In genomic region chr8:115066550-115067058, GRCm38 (mm10) we compare ENCODE assay signal across 13 mouse cellular contexts.
"Had no signal": no experiment of that assay in that cellular context is flagged by ENCODE, and none has a peak within 500 bp of the region (broad histone marks: within the 10 kb centered on the region; RNA-seq: fewer than 3 reads in every experiment).

No protein-coding gene starts in this region.

- H3K9ac ChIP-seq: lung, embryonic 14.5 days; midbrain, embryonic 13.5 days; midbrain, embryonic 15.5 days; neural tube, embryonic 12.5 days had no signal

- H3K27ac ChIP-seq: midbrain, embryonic 13.5 days; midbrain, embryonic 15.5 days; neural tube, embryonic 12.5 days had no signal

- H3K36me3 ChIP-seq: midbrain, embryonic 13.5 days; midbrain, embryonic 15.5 days; neural tube, embryonic 12.5 days had no signal

- DNase-seq: lung, adult 18-20 months; lung, embryonic 14.5 days; lung, postnatal 10 days; lung, postnatal 4 days; right cerebral cortex, postnatal 14 days; thymus, adult 18-20 months; thymus, postnatal 14 days; thymus, postnatal 36 days had no signal

- ATAC-seq: midbrain, embryonic 13.5 days; midbrain, embryonic 15.5 days had no signal

- H3K27me3 ChIP-seq: megakaryocyte, embryonic 14.5 days; midbrain, embryonic 13.5 days; neural tube, embryonic 12.5 days had no signal

- H3K4me1 ChIP-seq: megakaryocyte, embryonic 14.5 days; midbrain, embryonic 13.5 days; midbrain, embryonic 15.5 days; neural tube, embryonic 12.5 days had no signal

- H3K4me3 ChIP-seq: megakaryocyte, embryonic 14.5 days; midbrain, embryonic 13.5 days; midbrain, embryonic 15.5 days; neural tube, embryonic 12.5 days had no signal

- H3K9me3 ChIP-seq: midbrain, embryonic 13.5 days; midbrain, embryonic 15.5 days; neural tube, embryonic 12.5 days had no signal

- H3K4me2 ChIP-seq: lung, embryonic 14.5 days; midbrain, embryonic 11.5 days; midbrain, embryonic 13.5 days; midbrain, embryonic 15.5 days; neural tube, embryonic 12.5 days had no signal
